Mouse (Mus musculus): ENCODE results near the gene Eras. TPM values are rescaled to one million over a fixed set of nuclear protein-coding genes. Genes with fewer than 3 reads are reported as not detected.

Gene Eras
- total and polyA plus RNA-seq, 3 experiments = not detected

DNA sequence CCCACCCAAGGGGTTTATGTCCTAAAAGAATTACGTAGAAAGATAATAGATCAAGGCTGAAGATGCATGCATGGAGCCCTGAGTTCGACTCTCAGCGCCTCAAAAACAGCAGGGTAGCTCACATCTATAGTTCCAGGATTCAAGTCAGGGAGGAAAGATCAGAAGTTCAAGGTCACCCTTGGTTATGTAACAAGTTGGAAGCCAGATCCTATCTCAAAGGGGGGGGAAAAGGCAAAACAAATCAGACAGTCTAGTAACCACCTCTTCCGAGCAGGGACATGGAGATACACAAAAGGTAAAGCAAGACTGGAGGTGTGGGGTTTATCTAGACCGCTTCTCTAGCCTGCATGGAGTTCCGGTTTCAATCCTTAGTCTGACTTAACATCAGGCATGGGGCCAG, 2.1 kb downstream of the Eras start:
- TF ChIP-seq GATA1 (IDR thresholded peaks at IDR 0.05; ENCODE audit: low read depth, low read length) (no peak), RAD21 (IDR thresholded peaks at IDR 0.05; ENCODE audit: low read depth, low read length) (no peak)
- H3K27me3 ChIP-seq (ENCODE audit: control insufficient read depth in 1 of 2, insufficient read depth in 2 of 2, low read length in 2 of 2) = peaks cover 0 to 2% of the 10 kb centered on the region in 2 experiments; a peak in 3 of 4 replicates
- no peaks in the 10 kb centered on the region for H3K4me1 ChIP-seq (ENCODE audit: control insufficient read depth in 1 of 2, insufficient read depth in 2 of 2, low read length in 2 of 2)
- H3K79me2 ChIP-seq (ENCODE audit: control insufficient read depth, insufficient read depth, low read length, poor library complexity) = no peaks in the 10 kb centered on the region
- no peak for DNase-seq (ENCODE audit: low read depth, low spot score)
- no peak overlapping the region for H3K27ac ChIP-seq (ENCODE audit: control insufficient read depth, low read depth, low read length)
- H3K36me3 ChIP-seq (ENCODE audit: control insufficient read depth in 1 of 2, insufficient read depth in 2 of 2, low read length in 2 of 2) = no peaks in the 10 kb centered on the region
- H3K9me3 ChIP-seq (replicated peaks; ENCODE audit: insufficient read depth, low read length) = no peaks in the 10 kb centered on the region
- no peak overlapping the region for H3K4me3 ChIP-seq (ENCODE audit: control insufficient read depth in 1 of 2, insufficient read depth in 1 of 2, low read depth in 2 of 2, low read length in 2 of 2)
- no peak overlapping the region for H3K9ac ChIP-seq (ENCODE audit: control insufficient read depth, low read depth, low read length, poor library complexity, severe bottlenecking)

- no peak overlapping the region for H3K27ac ChIP-seq (ENCODE audit: control insufficient read depth, low read depth, low read length)
- H3K79me2 ChIP-seq (ENCODE audit: control insufficient read depth, insufficient read depth, low read length, poor library complexity) = no peaks in the 10 kb centered on the region
- H3K9me3 ChIP-seq (replicated peaks; ENCODE audit: insufficient read depth, low read length) = no peaks in the 10 kb centered on the region
- no peak overlapping the region for H3K9ac ChIP-seq (ENCODE audit: control insufficient read depth, low read depth, low read length, poor library complexity, severe bottlenecking)
- no peak for TF ChIP-seq MAX (IDR thresholded peaks at IDR 0.05; ENCODE audit: low read length)
- TF ChIP-seq ZC3H11A (IDR thresholded peaks at IDR 0.05; ENCODE audit: low read depth, low read length) = no peak
- TF ChIP-seq TAL1 (IDR thresholded peaks at IDR 0.05; ENCODE audit: low read length) = no peak
- TF ChIP-seq SIN3A (IDR thresholded peaks at IDR 0.05; ENCODE audit: low read length) = no peak
- TF ChIP-seq KAT2A (conservative IDR thresholded peaks at IDR 0.05; ENCODE audit: low read depth, low read length) = no peak
- no peak for TF ChIP-seq EP300 (IDR thresholded peaks at IDR 0.05; ENCODE audit: low read depth in 1 of 2, low read length in 2 of 2)
- TF ChIP-seq USF1 (IDR thresholded peaks at IDR 0.05; ENCODE audit: low read depth, low read length) = no peak
- no peak overlapping the region for H3K4me3 ChIP-seq (ENCODE audit: control insufficient read depth in 1 of 2, insufficient read depth in 1 of 2, low read depth in 2 of 2, low read length in 2 of 2)
- peaks cover 0 to 2% of the 10 kb centered on the region in 2 experiments; a peak in 3 of 4 replicates for H3K27me3 ChIP-seq (ENCODE audit: control insufficient read depth in 1 of 2, insufficient read depth in 2 of 2, low read length in 2 of 2)
- peaks cover 0 to 2% of the 10 kb centered on the region in 2 experiments; a peak in 1 of 4 replicates for H3K36me3 ChIP-seq (ENCODE audit: control insufficient read depth in 1 of 2, insufficient read depth in 2 of 2, low read length in 2 of 2)
- DNase-seq (ENCODE audit: low read depth, low spot score) = no peak
- H3K4me1 ChIP-seq (ENCODE audit: control insufficient read depth in 1 of 2, insufficient read depth in 2 of 2, low read length in 2 of 2) = no peaks in the 10 kb centered on the region
Measured at GRCm38 (mm10) chrX:7922032-7922431, 6.4 kb downstream of the Eras start.

GRCm38 (mm10) chrX:7919601-7920383, 8.6 kb downstream of the Eras start, which contains the start of gene Pcsk1n:
TSS of gene Pcsk1n (plus strand) at chrX:7919822.
- Histone ChIP-seq H3K36me3 (ENCODE audit: control insufficient read depth in 1 of 2, insufficient read depth in 2 of 2, low read length in 2 of 2) (peaks cover 0 to 2% of the 10 kb centered on the region in 2 experiments; a peak in 1 of 4 replicates), H3K27ac (ENCODE audit: control insufficient read depth, low read depth, low read length) (no peak within 1 kb of the TSS), H3K4me1 (ENCODE audit: control insufficient read depth in 1 of 2, insufficient read depth in 2 of 2, low read length in 2 of 2) (no peaks in the 10 kb centered on the region), H3K27me3 (ENCODE audit: control insufficient read depth in 1 of 2, insufficient read depth in 2 of 2, low read length in 2 of 2) (no peaks in the 10 kb centered on the region; a peak in 3 of 4 replicates), H3K9ac (ENCODE audit: control insufficient read depth, low read depth, low read length, poor library complexity, severe bottlenecking) (no peak within 1 kb of the TSS), H3K9me3 (replicated peaks; ENCODE audit: insufficient read depth, low read length) (no peaks in the 10 kb centered on the region), H3K79me2 (ENCODE audit: control insufficient read depth, insufficient read depth, low read length, poor library complexity) (no peaks in the 10 kb centered on the region), H3K4me3 (ENCODE audit: control insufficient read depth in 1 of 2, insufficient read depth in 1 of 2, low read depth in 2 of 2, low read length in 2 of 2) (no peak within 1 kb of the TSS)
- DNase-seq (ENCODE audit: low read depth, low spot score) = no peak
- TF ChIP-seq ZKSCAN1 (IDR thresholded peaks at IDR 0.05; ENCODE audit: low read depth, low read length) (no peak), POLR2A (IDR thresholded peaks at IDR 0.05; ENCODE audit: control insufficient read depth in 1 of 2, insufficient read depth in 1 of 2, low read depth in 1 of 2, low read length in 2 of 2, poor library complexity in 1 of 2) (no peak), NRF1 (IDR thresholded peaks at IDR 0.05; ENCODE audit: insufficient read depth, low read depth, low read length, poor library complexity, severe bottlenecking) (no peak), MAX (IDR thresholded peaks at IDR 0.05; ENCODE audit: low read length) (no peak), MAZ (IDR thresholded peaks at IDR 0.05; ENCODE audit: low read depth, low read length) (no peak), USF1 (IDR thresholded peaks at IDR 0.05; ENCODE audit: low read depth, low read length) (no peak), MEF2A (IDR thresholded peaks at IDR 0.05; ENCODE audit: extremely low read depth, insufficient replicate concordance, low read depth, low read length, poor library complexity, severe bottlenecking) (no peak), JUND (IDR thresholded peaks at IDR 0.05; ENCODE audit: low read depth, low read length) (no peak), CHD1 (IDR thresholded peaks at IDR 0.05; ENCODE audit: low read depth, low read length) (no peak)

Measured in MEL (cell line).